Mouse (Mus musculus) ovary, adult 2 months (tissue): ENCODE results near the gene Olfr545. TPM values are rescaled to one million over a fixed set of nuclear protein-coding genes. Genes with fewer than 3 reads are reported as not detected.

Experiments used
- polyA plus RNA-seq: library from polyadenylated mRNA; depleted of rRNA; stranded (reverse); fragments of >200 nt; gene quantifications from 2 replicates; pipeline ENCODE4 v1.2.3, GENCODE M21; 2012; rRNA removed

Olfr545 gene
- polyA plus RNA-seq = not detected in 2 replicates

DNA sequence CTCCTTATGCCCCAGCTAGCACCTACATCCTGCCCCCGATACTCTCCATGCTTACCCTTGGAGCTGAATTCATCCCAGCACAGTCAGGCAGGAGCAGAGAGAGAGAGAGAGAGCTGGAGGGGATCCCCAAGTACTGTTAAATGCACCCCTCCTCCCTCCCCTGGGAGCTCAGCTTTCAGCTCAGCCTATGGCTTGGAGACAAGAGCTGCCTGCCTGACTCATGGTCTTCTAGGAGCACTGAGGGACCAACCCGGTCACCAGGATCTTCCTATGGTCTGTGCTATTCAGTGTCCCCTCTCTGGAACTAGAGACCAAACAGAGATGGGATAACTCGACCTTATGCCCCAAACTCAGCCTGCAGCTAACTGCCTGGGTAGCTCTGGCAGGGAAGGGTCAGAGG is at the start of gene Olfr545:
Gene Olfr545 (minus strand): TSS at position 101 of the 400 bp plus-strand sequence.

DNA sequence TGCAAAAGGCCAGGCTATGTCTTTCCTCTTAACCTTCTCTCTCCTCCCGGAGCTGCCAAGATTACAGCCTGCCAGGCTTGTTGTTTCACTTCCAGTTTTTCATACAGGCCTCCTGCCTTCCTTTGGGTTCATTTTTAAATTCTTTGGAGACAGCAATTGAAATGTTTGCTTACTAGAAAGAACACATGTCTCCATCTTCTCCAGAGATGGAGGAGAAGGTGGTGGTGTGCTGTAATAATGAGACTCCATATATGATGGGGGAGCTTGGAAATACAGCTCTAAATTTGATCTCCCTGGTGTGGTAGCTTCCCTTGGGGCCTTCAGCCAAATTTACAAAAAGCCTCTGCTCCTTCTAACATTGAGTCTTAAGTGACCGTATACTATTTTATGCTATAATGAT is 41.2 kb upstream of the Olfr545 start, which contains the start of gene Olfr548-ps1:
Gene Olfr548-ps1 (plus strand): TSS at position 301 of the 400 bp plus-strand sequence.

DNA sequence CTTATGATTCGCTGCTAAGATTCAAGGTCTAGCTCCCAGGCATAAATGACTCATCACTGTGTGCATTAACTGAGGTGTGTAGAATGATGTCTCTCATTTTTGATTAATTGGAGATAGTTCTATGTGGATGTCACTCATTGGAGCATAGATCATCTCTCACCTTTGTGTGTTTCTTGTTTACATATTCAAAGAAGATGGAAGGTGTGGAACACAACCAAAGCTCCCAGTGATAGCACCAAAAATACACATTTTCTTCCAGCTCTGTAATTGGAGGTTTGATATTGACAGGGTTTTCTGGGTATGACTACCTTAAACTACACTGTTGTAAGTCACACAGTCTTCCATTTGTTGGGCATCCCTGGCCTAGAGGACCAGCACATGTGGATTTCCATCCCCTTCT is 35.1 kb upstream of the Olfr545 start, which contains the start of gene Olfr547:
Gene Olfr547 (plus strand): TSS at position 301 of the 400 bp plus-strand sequence.

DNA sequence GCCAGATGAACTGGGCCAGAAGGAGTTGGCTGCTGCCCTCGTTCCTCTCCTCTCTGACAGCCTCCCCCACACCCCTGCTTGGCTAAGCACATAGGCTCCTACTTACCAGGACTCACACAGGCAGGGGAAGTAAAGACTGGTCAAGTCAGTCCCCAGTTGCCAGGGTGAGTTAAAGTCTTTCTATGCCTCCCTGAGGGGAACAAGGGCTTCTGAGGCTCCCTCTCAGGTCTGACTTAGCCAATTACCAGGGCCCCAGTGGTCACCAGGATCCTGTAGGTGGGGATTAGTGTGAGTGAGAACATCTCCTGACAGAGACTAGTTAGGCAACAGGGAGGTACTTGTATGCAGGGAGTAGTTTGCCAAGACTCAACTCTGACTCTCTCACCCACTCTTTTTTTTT is 11.2 kb downstream of the Olfr545 start, which contains the start of gene Olfr544:
Gene Olfr544 (minus strand): TSS at position 153 of the 400 bp plus-strand sequence.

DNA sequence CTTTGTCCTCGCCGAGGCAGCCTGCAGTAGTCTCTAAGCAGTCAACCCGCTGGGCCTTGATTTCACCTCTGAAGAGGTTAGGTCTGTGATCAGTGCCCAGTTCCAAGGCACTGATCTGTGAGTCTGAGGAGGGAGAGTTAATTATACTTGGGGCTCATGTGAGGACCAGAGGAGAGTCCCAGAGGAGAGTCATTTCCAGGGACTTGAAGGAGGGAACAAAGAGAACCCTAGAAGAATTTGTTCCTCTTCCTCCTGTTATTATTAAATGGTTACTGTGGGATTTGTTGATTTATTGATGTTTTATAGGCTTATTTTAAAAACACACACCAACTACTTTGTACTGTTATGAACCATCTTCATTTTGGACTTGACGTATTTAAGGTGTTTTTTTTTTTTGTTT is 17.8 kb downstream of the Olfr545 start, which contains the start of gene Olfr543:
Gene Olfr543 (minus strand): TSS at position 101 of the 400 bp plus-strand sequence.

DNA sequence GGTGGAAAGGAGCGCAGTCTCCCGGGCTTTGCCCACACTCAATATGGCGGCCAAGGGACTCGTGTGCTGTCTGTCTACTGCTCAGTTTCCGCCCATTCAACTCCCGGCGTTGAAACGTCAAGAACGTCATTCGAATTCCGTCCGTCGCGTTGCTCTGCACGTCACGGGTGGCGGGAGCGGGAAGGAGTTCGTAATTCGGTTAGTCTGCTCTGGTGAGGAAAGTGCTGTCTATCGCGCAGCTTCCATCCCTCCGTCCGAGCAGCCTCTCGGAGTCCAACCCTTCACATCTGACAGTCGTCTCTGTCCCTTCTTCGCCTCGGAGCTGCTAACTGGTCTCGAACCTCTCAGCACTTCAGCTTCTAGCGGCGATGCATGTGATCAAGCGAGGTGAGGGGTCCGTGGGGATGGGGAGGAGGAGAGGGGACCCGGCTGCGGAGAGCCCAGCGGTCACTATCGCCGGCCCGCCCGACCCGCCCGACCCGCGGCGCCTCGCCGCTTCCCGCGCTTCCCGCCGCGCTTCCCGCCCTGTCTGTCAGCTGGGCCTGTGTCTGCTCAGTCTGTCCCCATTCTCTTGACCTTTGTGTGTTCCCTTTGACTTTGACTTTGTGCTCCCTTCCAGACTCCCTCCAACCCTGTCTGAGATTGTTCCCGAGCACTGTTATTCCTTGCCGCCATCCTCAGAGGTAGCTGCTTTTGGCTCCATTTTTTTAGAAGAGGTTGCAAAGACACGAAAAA is 57.5 kb downstream of the Olfr545 start, which contains the start of gene Rrm1:
Gene Rrm1 (plus strand): TSS at position 39 of the 735 bp plus-strand sequence.

Other genes starting within 250 kb of the Olfr545 start
- 73.3 and 99.2 TPM in 2 replicates for gene Rhog, start 243.5 kb downstream of the Olfr545 start, polyA plus RNA-seq
- gene Stim1, start 231.8 kb downstream of the Olfr545 start, polyA plus RNA-seq = 76.9 and 80.7 TPM in 2 replicates
- gene Rrm1, start 57.9 kb downstream of the Olfr545 start, polyA plus RNA-seq = 9.4 and 13.6 TPM in 2 replicates
- not detected in 2 replicates for gene Olfr543, start 17.9 kb downstream of the Olfr545 start, polyA plus RNA-seq
- gene Olfr544, start 11.3 kb downstream of the Olfr545 start, polyA plus RNA-seq = not detected in 2 replicates
- not detected in 2 replicates for gene Olfr547, start 35.2 kb upstream of the Olfr545 start, polyA plus RNA-seq
- not detected in 2 replicates for gene Olfr548-ps1, start 41.3 kb upstream of the Olfr545 start, polyA plus RNA-seq
- not detected in 2 replicates for gene Olfr549, start 50.3 kb upstream of the Olfr545 start, polyA plus RNA-seq
- gene Trim21, start 65.9 kb upstream of the Olfr545 start, polyA plus RNA-seq = 3.1 and 3.4 TPM in 2 replicates
- gene Olfr550, start 71.9 kb upstream of the Olfr545 start, polyA plus RNA-seq = 0.18 and 0.25 TPM in 2 replicates
- gene Olfr551, start 92.3 kb upstream of the Olfr545 start, polyA plus RNA-seq = not detected in 2 replicates
- gene Olfr552, start 98.2 kb upstream of the Olfr545 start, polyA plus RNA-seq = not detected in 2 replicates
- gene Olfr553, start 118.6 kb upstream of the Olfr545 start, polyA plus RNA-seq = not detected in 2 replicates
- not detected in 2 replicates for gene Olfr554, start 138.9 kb upstream of the Olfr545 start, polyA plus RNA-seq
- not detected in 2 replicates for gene Olfr555, start 159.2 kb upstream of the Olfr545 start, polyA plus RNA-seq
- gene Olfr556, start 165.3 kb upstream of the Olfr545 start, polyA plus RNA-seq = not detected in 2 replicates
- gene Trim68, start 187.8 kb upstream of the Olfr545 start, polyA plus RNA-seq = 14.6 and 19.4 TPM in 2 replicates
- gene Olfr557, start 196.3 kb upstream of the Olfr545 start, polyA plus RNA-seq = not detected in 2 replicates
- 3.2 and 3.3 TPM in 2 replicates for gene Olfr558, start 202.6 kb upstream of the Olfr545 start, polyA plus RNA-seq
- not detected in 2 replicates for gene Olfr33, start 219.5 kb upstream of the Olfr545 start, polyA plus RNA-seq
- not detected in 2 replicates for gene Olfr559, start 227.9 kb upstream of the Olfr545 start, polyA plus RNA-seq